Mouse (Mus musculus) spleen, postnatal 0 days (tissue): ENCODE data around the gene Rimbp3. TPM values are rescaled to one million over a fixed set of nuclear protein-coding genes. Genes with fewer than 3 reads are reported as not detected.

Experiments used
- polyA plus RNA-seq: library from polyadenylated mRNA; unstranded; fragments of >200 nt; fragmentation: Nextera tagmentation; extraction: Ambion mirVana; gene quantifications from 2 replicates; pipeline ENCODE4 v1.2.1, GENCODE M21; 2015

Gene Rimbp3
- polyA plus RNA-seq: 0.07 and 0.11 TPM in 2 replicates

GRCm38 (mm10) chr16:17208389-17209361 lies at the start of gene Rimbp3:
Gene Rimbp3, plus strand, starts transcription at chr16:17208603.

GRCm38 (mm10) chr16:17202549-17202948 lies 5.9 kb upstream of the Rimbp3 start, which contains the start of gene Ube2l3:
Gene Ube2l3, minus strand, starts transcription at chr16:17202649.

GRCm38 (mm10) chr16:17232794-17233701 lies 24.6 kb downstream of the Rimbp3 start, which contains the start of gene Hic2:
Gene Hic2, plus strand, starts transcription at chr16:17233572.

Other genes with a start within 250 kb of the Rimbp3 start
- 89.7 and 91.6 TPM in 2 replicates for gene Mapk1, start 225.2 kb upstream of the Rimbp3 start, polyA plus RNA-seq
- gene Ypel1, start 138.9 kb upstream of the Rimbp3 start, polyA plus RNA-seq: 2.8 and 3.9 TPM in 2 replicates
- gene Ppil2, start 97.3 kb upstream of the Rimbp3 start, polyA plus RNA-seq: 61.7 and 73.1 TPM in 2 replicates
- 19.2 and 20.5 TPM in 2 replicates for gene 2610318N02Rik, start 83.4 kb upstream of the Rimbp3 start, polyA plus RNA-seq
- 39.0 and 43.5 TPM in 2 replicates for gene Sdf2l1, start 76.2 kb upstream of the Rimbp3 start, polyA plus RNA-seq
- gene Ydjc, start 64.0 kb upstream of the Rimbp3 start, polyA plus RNA-seq: 16.6 and 18.1 TPM in 2 replicates
- 0.64 and 0.76 TPM in 2 replicates for gene Ccdc116, start 61.4 kb upstream of the Rimbp3 start, polyA plus RNA-seq
- 223 and 235 TPM in 2 replicates for gene Ube2l3, start 6.0 kb upstream of the Rimbp3 start, polyA plus RNA-seq
- gene Hic2, start 25.0 kb downstream of the Rimbp3 start, polyA plus RNA-seq: 0.69 and 0.85 TPM in 2 replicates
- 5.3 and 6.3 TPM in 2 replicates for gene Tmem191c, start 67.5 kb downstream of the Rimbp3 start, polyA plus RNA-seq
- 0.20 and 0.22 TPM in 2 replicates for gene Serpind1, start 122.8 kb downstream of the Rimbp3 start, polyA plus RNA-seq
- 8.5 and 10.5 TPM in 2 replicates for gene Snap29, start 197.4 kb downstream of the Rimbp3 start, polyA plus RNA-seq
- gene Pi4ka, start 197.7 kb downstream of the Rimbp3 start, polyA plus RNA-seq: 16.3 and 16.5 TPM in 2 replicates
- 26.2 and 31.2 TPM in 2 replicates for gene Crkl, start 243.4 kb downstream of the Rimbp3 start, polyA plus RNA-seq